Mouse (Mus musculus): ENCODE data around the gene Itgav.

Itgav gene

GRCm38 (mm10) chr2:83816147-83816546, 92.0 kb downstream of the Itgav start:
- DNase-seq: no peak

- DNase-seq: no peak
These were observed 101.0 kb downstream of the Itgav start for GRCm38 (mm10) chr2:83825161-83825560.

- no peak for DNase-seq
These were observed 104.8 kb downstream of the Itgav start for GRCm38 (mm10) chr2:83828895-83829539.

GRCm38 (mm10) chr2:83832903-83833302, 108.7 kb downstream of the Itgav start:
- no peak for DNase-seq

- DNase-seq: no peak
These were observed 111.3 kb downstream of the Itgav start for GRCm38 (mm10) chr2:83835313-83836070.

GRCm38 (mm10) chr2:83848495-83848894, 124.3 kb downstream of the Itgav start:
- no peak for DNase-seq

GRCm38 (mm10) chr2:83853423-83853822, 129.2 kb downstream of the Itgav start:
- no peak for DNase-seq

- no peak for DNase-seq
These were observed 132.0 kb downstream of the Itgav start for GRCm38 (mm10) chr2:83856236-83856635.

All from right cerebral cortex, postnatal 25 days (tissue).